ENCODE assay signal across 8 mouse cellular contexts in the genomic region with DNA sequence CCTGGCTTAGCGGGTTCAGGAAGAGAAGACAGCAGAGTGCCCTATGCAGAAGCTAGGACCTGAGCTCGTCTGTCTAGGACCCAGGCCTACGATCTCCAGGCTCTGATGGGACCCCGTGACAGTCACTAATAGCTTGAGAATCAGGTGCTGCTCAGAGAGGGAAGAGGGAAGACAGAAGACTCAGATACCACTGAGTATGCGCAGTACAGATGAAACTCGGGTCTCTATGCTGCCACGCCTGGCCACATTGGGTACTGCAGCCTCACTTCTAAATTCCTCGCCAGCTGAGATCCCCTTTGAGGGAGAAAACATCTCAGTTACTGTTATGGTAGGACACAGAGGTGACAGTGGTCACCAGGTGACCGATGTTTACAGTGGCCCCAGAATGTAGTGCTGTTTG. TPM values are rescaled to one million over a fixed set of nuclear protein-coding genes. Genes with fewer than 3 reads are reported as not detected.
DNase-seq lines count a peak whose midpoint lies in the region; ATAC-seq and TF ChIP-seq lines count a peak whose summit lies in the region.

No protein-coding gene starts in this region.

- DNase-seq in embryonic facial prominence, embryonic 11.5 days (ENCODE audit: low spot score): peak; percentile 76
- peak; percentile 69 for DNase-seq in hindbrain, embryonic 10.5 days (ENCODE audit: low spot score)
- peak; percentile 70 to 74 for DNase-seq in left cerebral cortex, adult 2 months (ENCODE audit: extremely low spot score in 1 of 2, low spot score in 2 of 2)

- no peaks in the 10 kb centered on the region for H3K27me3 ChIP-seq in heart, embryonic 15.5 days
- H3K27me3 ChIP-seq in heart, embryonic 11.5 days (ENCODE audit: control insufficient read depth, insufficient read depth, low read length): no peaks in the 10 kb centered on the region
- H3K27me3 ChIP-seq in embryonic facial prominence, embryonic 11.5 days (ENCODE audit: control insufficient read depth, insufficient read depth, low read length): no peaks in the 10 kb centered on the region
- no peaks in the 10 kb centered on the region for H3K27me3 ChIP-seq in hindbrain, embryonic 10.5 days (ENCODE audit: insufficient read depth, poor library complexity, severe bottlenecking)
- no peaks in the 10 kb centered on the region for H3K27me3 ChIP-seq in small intestine, adult 2 months (ENCODE audit: control insufficient read depth, insufficient read depth, low read length)

- no peak overlapping the region for H3K9ac ChIP-seq in heart, embryonic 15.5 days
- no peak overlapping the region for H3K9ac ChIP-seq in heart, embryonic 11.5 days (ENCODE audit: low read depth, low read length)
- H3K9ac ChIP-seq in embryonic facial prominence, embryonic 11.5 days (replicated peaks; ENCODE audit: low read length): no peak overlapping the region

- H3K9me3 ChIP-seq in heart, embryonic 15.5 days (replicated peaks): no peaks in the 10 kb centered on the region
- H3K9me3 ChIP-seq in heart, embryonic 11.5 days (replicated peaks; ENCODE audit: control insufficient read depth, low read length): no peaks in the 10 kb centered on the region
- no peaks in the 10 kb centered on the region for H3K9me3 ChIP-seq in embryonic facial prominence, embryonic 11.5 days (replicated peaks; ENCODE audit: control insufficient read depth, low read length)
- no peaks in the 10 kb centered on the region for H3K9me3 ChIP-seq in hindbrain, embryonic 10.5 days

- H3K4me1 ChIP-seq in heart, embryonic 15.5 days (replicated peaks): no peaks in the 10 kb centered on the region
- H3K4me1 ChIP-seq in heart, embryonic 11.5 days (ENCODE audit: control insufficient read depth, insufficient read depth, low read length): no peaks in the 10 kb centered on the region
- H3K4me1 ChIP-seq in bone marrow, adult 2 months (ENCODE audit: control insufficient read depth, insufficient read depth, low read length): no peaks in the 10 kb centered on the region
- no peaks in the 10 kb centered on the region for H3K4me1 ChIP-seq in embryonic facial prominence, embryonic 11.5 days (ENCODE audit: control insufficient read depth, insufficient read depth, low read length)
- H3K4me1 ChIP-seq in hindbrain, embryonic 10.5 days (replicated peaks): peaks cover 23% of the 10 kb centered on the region
- H3K4me1 ChIP-seq in small intestine, adult 2 months (ENCODE audit: control insufficient read depth, insufficient read depth, insufficient read length, low read length): no peaks in the 10 kb centered on the region

- intact Hi-C loops in left cerebral cortex, adult 2 months (cut with DNase I): loop anchor here (2.0 kb wide), 1 partner anchor 22 kb away; no protein-coding TSS in a partner anchor

- TF ChIP-seq CTCF in bone marrow, adult 2 months (IDR thresholded peaks at IDR 0.05; ENCODE audit: control insufficient read depth, insufficient read depth, low read length): peak; percentile 77
- TF ChIP-seq CTCF in left cerebral cortex, adult 2 months (IDR thresholded peaks at IDR 0.05): peak; percentile 82
- peak; percentile 75; the same call in 1 of the 2 replicates for TF ChIP-seq CTCF in small intestine, adult 2 months (IDR thresholded peaks at IDR 0.05; ENCODE audit: extremely low read depth, insufficient read length, insufficient replicate concordance, low read depth, low read length)

- no peak overlapping the region for H3K4me2 ChIP-seq in heart, embryonic 15.5 days
- H3K4me2 ChIP-seq in heart, embryonic 11.5 days: no peak overlapping the region
- H3K4me2 ChIP-seq in embryonic facial prominence, embryonic 11.5 days (ENCODE audit: low read depth, low read length): no peak overlapping the region

- H3K36me3 ChIP-seq in heart, embryonic 15.5 days: no peaks in the 10 kb centered on the region
- H3K36me3 ChIP-seq in heart, embryonic 11.5 days (ENCODE audit: control insufficient read depth, insufficient read depth, low read length): no peaks in the 10 kb centered on the region
- H3K36me3 ChIP-seq in embryonic facial prominence, embryonic 11.5 days (replicated peaks; ENCODE audit: control insufficient read depth, insufficient read depth, low read depth, low read length): no peaks in the 10 kb centered on the region
- peaks cover 16% of the 10 kb centered on the region; the same call in 1 of the 2 replicates for H3K36me3 ChIP-seq in hindbrain, embryonic 10.5 days
- H3K36me3 ChIP-seq in small intestine, adult 2 months (ENCODE audit: control insufficient read depth, insufficient read depth, low read length): no peaks in the 10 kb centered on the region

- peak; percentile 12; the same call in 1 of the 2 replicates for ATAC-seq in heart, embryonic 15.5 days (replicated peaks; ENCODE audit: insufficient number of reproducible peaks, insufficient read depth, low FRiP score, low read depth)
- ATAC-seq in heart, embryonic 11.5 days (replicated peaks; ENCODE audit: insufficient number of reproducible peaks, low FRiP score, low TSS enrichment): no peak
- 0 out of 2 replicates have a peak, but pooled peaks have one; percentile 43 for ATAC-seq in embryonic facial prominence, embryonic 11.5 days (replicated peaks; ENCODE audit: insufficient number of reproducible peaks, low FRiP score, low TSS enrichment, low read depth)
- peak; percentile 76 for ATAC-seq in megakaryocyte-erythroid progenitor cell, adult 5-6 weeks (replicated peaks; ENCODE audit: low FRiP score, low TSS enrichment, poor library complexity, severe bottlenecking)

- 41% methylated on average over 9 of the region's 9 CpGs for WGBS in heart, embryonic 15.5 days
- WGBS in heart, embryonic 11.5 days (ENCODE audit: insufficient replicate concordance): 35% methylated on average over 9 of the region's 9 CpGs
- 38% methylated on average over 9 of the region's 9 CpGs for WGBS in bone marrow, adult 2 months
- WGBS in embryonic facial prominence, embryonic 11.5 days: 41% methylated on average over 9 of the region's 9 CpGs
- WGBS in hindbrain, embryonic 10.5 days: 49% methylated on average over 9 of the region's 9 CpGs
- 42% methylated on average over 9 of the region's 9 CpGs for WGBS in small intestine, adult 2 months

- no peak overlapping the region for H3K4me3 ChIP-seq in heart, embryonic 15.5 days
- no peak overlapping the region for H3K4me3 ChIP-seq in heart, embryonic 11.5 days (ENCODE audit: low read depth, low read length)
- no peak overlapping the region for H3K4me3 ChIP-seq in bone marrow, adult 2 months (replicated peaks; ENCODE audit: control insufficient read depth, low read depth, low read length)
- no peak overlapping the region for H3K4me3 ChIP-seq in embryonic facial prominence, embryonic 11.5 days (ENCODE audit: low read depth, low read length)
- H3K4me3 ChIP-seq in hindbrain, embryonic 10.5 days: no peak overlapping the region
- no peak overlapping the region for H3K4me3 ChIP-seq in left cerebral cortex, adult 2 months
- H3K4me3 ChIP-seq in small intestine, adult 2 months (ENCODE audit: low read depth, low read length): no peak overlapping the region

- H3K27ac ChIP-seq in heart, embryonic 15.5 days: no peak overlapping the region
- H3K27ac ChIP-seq in heart, embryonic 11.5 days (ENCODE audit: low read depth, low read length): no peak overlapping the region
- no peak overlapping the region for H3K27ac ChIP-seq in bone marrow, adult 2 months (ENCODE audit: control insufficient read depth, insufficient read depth, low read depth, low read length, poor library complexity)
- H3K27ac ChIP-seq in embryonic facial prominence, embryonic 11.5 days (replicated peaks; ENCODE audit: low read depth, low read length): no peak overlapping the region
- peak overlapping the region; percentile 16; the same call in 1 of the 2 replicates for H3K27ac ChIP-seq in hindbrain, embryonic 10.5 days
- H3K27ac ChIP-seq in left cerebral cortex, adult 2 months: peak overlapping the region; percentile 74
- H3K27ac ChIP-seq in small intestine, adult 2 months (ENCODE audit: insufficient read depth, low read depth, low read length): no peak overlapping the region

- no peak for TF ChIP-seq POLR2A in bone marrow, adult 2 months (IDR thresholded peaks at IDR 0.05; ENCODE audit: borderline replicate concordance, control insufficient read depth, low read depth, low read length)
- TF ChIP-seq POLR2A in small intestine, adult 2 months (IDR thresholded peaks at IDR 0.05; ENCODE audit: low read depth, low read length): no peak

RNA-seq across cellular contexts. Expression of a gene that starts 22.8 kb away (rescaled TPM):
- 0.24 and 0.43 TPM in 2 replicates for polyA plus RNA-seq in heart, embryonic 15.5 days (2015; fragmentation: Nextera tagmentation; extraction: Ambion mirVana)
- polyA plus RNA-seq in heart, embryonic 11.5 days (2014; fragmentation: Nextera tagmentation; extraction: Ambion mirVana): 0.86 and 1.4 TPM in 2 replicates
- polyA plus RNA-seq in bone marrow, adult 2 months (2011; ENCODE audit: insufficient read depth, insufficient read length, low replicate concordance, missing spikeins): not detected in 2 replicates
- polyA plus RNA-seq in embryonic facial prominence, embryonic 11.5 days (2014; fragmentation: Nextera tagmentation; extraction: Ambion mirVana): 6.0 and 6.1 TPM in 2 replicates
- 2.6 and 3.8 TPM in 2 replicates for polyA plus RNA-seq in hindbrain, embryonic 10.5 days (2016; fragmentation: Nextera tagmentation; extraction: Ambion mirVana)
- total RNA-seq in left cerebral cortex, adult 2 months (2021): 10 to 100 TPM; 81.5 to 88.0 TPM
- total RNA-seq in megakaryocyte-erythroid progenitor cell, adult 5-6 weeks (2014; fragmentation: Nextera tagmentation): not detected in 2 replicates
- not detected in 2 replicates for total RNA-seq in megakaryocyte-erythroid progenitor cell, adult 5-6 weeks (2017)
- polyA plus RNA-seq in small intestine, adult 2 months (2012; rRNA removed): 0.53 and 0.75 TPM in 2 replicates

Comparison
In these comparisons a context has a peak if more than half of its experiments do, and no peak if none do; other contexts are left out.
1. H3K27ac ChIP-seq: peak in hindbrain, embryonic 10.5 days (single experiment) and left cerebral cortex, adult 2 months (single experiment); none in heart, embryonic 15.5 days (single experiment), heart, embryonic 11.5 days (single experiment), bone marrow, adult 2 months (single experiment), embryonic facial prominence, embryonic 11.5 days (single experiment) and small intestine, adult 2 months (single experiment).
2. Peak in every context shown above with its lines, with median percentiles within 50 percentile points of each other: CTCF ChIP-seq and DNase-seq.